ENCODE assay signal across 7 mouse cellular contexts in the genomic region with DNA sequence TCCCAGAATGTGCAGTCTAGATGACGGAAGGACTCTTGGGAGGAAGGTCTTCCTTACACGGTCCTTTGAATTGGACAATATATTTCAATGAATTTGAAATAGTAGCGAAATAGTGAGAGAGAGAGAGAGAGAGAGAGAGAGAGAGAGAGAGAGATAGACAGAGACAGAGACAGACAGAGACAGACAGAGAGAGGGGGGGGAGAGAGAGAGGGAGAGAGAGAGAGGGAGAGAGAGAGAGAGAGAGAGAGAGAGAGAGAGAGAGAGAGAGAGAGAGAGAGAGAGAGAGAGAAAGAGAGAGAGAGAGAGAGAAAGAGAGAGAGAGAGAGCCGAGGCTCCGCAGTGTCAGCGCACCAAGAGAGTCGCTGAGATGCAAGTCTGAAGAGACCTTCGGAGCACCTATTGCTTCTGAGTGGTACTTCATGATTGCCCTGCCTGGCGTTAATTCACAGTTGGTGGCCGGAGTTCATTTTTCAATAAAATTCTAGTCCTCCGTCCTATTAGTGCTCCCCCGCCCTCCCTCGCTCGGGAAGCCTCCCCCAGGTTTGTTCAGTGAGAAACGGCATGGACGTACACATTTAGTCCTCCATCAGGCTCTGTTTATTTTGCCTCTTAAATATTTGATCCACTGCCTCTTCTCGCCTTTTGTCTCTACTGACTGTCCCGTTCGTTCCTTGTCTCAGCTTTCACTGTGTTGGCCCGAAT. TPM values are rescaled to one million over a fixed set of nuclear protein-coding genes. Genes with fewer than 3 reads are reported as not detected.
DNase-seq lines count a peak whose midpoint lies in the region; ATAC-seq and TF ChIP-seq lines count a peak whose summit lies in the region.

No protein-coding gene starts in this region.

- TF ChIP-seq POLR2A in bone marrow, adult 2 months (IDR thresholded peaks at IDR 0.05; ENCODE audit: borderline replicate concordance, control insufficient read depth, low read depth, low read length) = no peak
- no peak for TF ChIP-seq POLR2A in limb, embryonic 14.5 days (IDR thresholded peaks at IDR 0.05; ENCODE audit: borderline replicate concordance, extremely low read depth, insufficient read depth, insufficient read length)

- peaks cover 19% of the 10 kb centered on the region for H3K36me3 ChIP-seq in forebrain, embryonic 13.5 days (ENCODE audit: poor library complexity, severe bottlenecking)
- peaks cover 14% of the 10 kb centered on the region for H3K36me3 ChIP-seq in limb, embryonic 14.5 days (ENCODE audit: control insufficient read depth, insufficient read depth, low read length)
- peaks cover 17% of the 10 kb centered on the region for H3K36me3 ChIP-seq in neural tube, embryonic 15.5 days

- H3K9me3 ChIP-seq in forebrain, embryonic 13.5 days (replicated peaks) = no peaks in the 10 kb centered on the region
- no peaks in the 10 kb centered on the region for H3K9me3 ChIP-seq in limb, embryonic 14.5 days (ENCODE audit: control insufficient read depth, low read length)
- no peaks in the 10 kb centered on the region for H3K9me3 ChIP-seq in neural tube, embryonic 15.5 days (replicated peaks)

- H3K27me3 ChIP-seq in forebrain, embryonic 13.5 days = no peaks in the 10 kb centered on the region
- no peaks in the 10 kb centered on the region for H3K27me3 ChIP-seq in limb, embryonic 14.5 days (ENCODE audit: control insufficient read depth, insufficient read depth, low read length)
- no peaks in the 10 kb centered on the region for H3K27me3 ChIP-seq in neural tube, embryonic 15.5 days (replicated peaks)

- peak overlapping the region; percentile 96 for H3K9ac ChIP-seq in forebrain, embryonic 13.5 days
- peak overlapping the region; percentile 97 for H3K9ac ChIP-seq in limb, embryonic 14.5 days (ENCODE audit: low read depth, low read length, severe bottlenecking)
- H3K9ac ChIP-seq in neural tube, embryonic 15.5 days (replicated peaks) = peak overlapping the region; percentile 99

- H3K27ac ChIP-seq in bone marrow, adult 2 months (ENCODE audit: control insufficient read depth, insufficient read depth, low read depth, low read length, poor library complexity) = peak overlapping the region; percentile 91
- peak overlapping the region; percentile 94 for H3K27ac ChIP-seq in forebrain, embryonic 13.5 days
- peak overlapping the region; percentile 96 for H3K27ac ChIP-seq in limb, embryonic 14.5 days (replicated peaks; ENCODE audit: low read depth, low read length)
- peak overlapping the region; percentile 97 for H3K27ac ChIP-seq in neural tube, embryonic 15.5 days (replicated peaks)

- WGBS in bone marrow, adult 2 months = 15% methylated on average over 20 of the region's 20 CpGs
- WGBS in forebrain, embryonic 13.5 days = 34% methylated on average over 19 of the region's 20 CpGs
- 28% methylated on average over 20 of the region's 20 CpGs for WGBS in limb, embryonic 14.5 days
- WGBS in neural tube, embryonic 15.5 days = 33% methylated on average over 20 of the region's 20 CpGs

- H3K4me3 ChIP-seq in bone marrow, adult 2 months (replicated peaks; ENCODE audit: control insufficient read depth, low read depth, low read length) = peak overlapping the region; percentile 86
- H3K4me3 ChIP-seq in forebrain, embryonic 13.5 days = peak overlapping the region; percentile 89
- H3K4me3 ChIP-seq in limb, embryonic 14.5 days (replicated peaks; ENCODE audit: low read length) = peak overlapping the region; percentile 95
- peak overlapping the region; percentile 100 for H3K4me3 ChIP-seq in neural tube, embryonic 15.5 days (replicated peaks)

- TF ChIP-seq CTCF in bone marrow, adult 2 months (IDR thresholded peaks at IDR 0.05; ENCODE audit: control insufficient read depth, insufficient read depth, low read length) = no peak

- H3K4me2 ChIP-seq in forebrain, embryonic 13.5 days = peak overlapping the region; percentile 67
- H3K4me2 ChIP-seq in limb, embryonic 14.5 days (replicated peaks; ENCODE audit: low read depth, low read length, severe bottlenecking) = peak overlapping the region; percentile 54
- peak overlapping the region; percentile 70 for H3K4me2 ChIP-seq in neural tube, embryonic 15.5 days

- no peaks in the 10 kb centered on the region; the same call in 1 of the 2 replicates for H3K4me1 ChIP-seq in bone marrow, adult 2 months (ENCODE audit: control insufficient read depth, insufficient read depth, low read length)
- H3K4me1 ChIP-seq in forebrain, embryonic 13.5 days = peaks cover 12% of the 10 kb centered on the region
- no peaks in the 10 kb centered on the region for H3K4me1 ChIP-seq in limb, embryonic 14.5 days (ENCODE audit: control insufficient read depth, insufficient read depth, low read length)
- peaks cover 11% of the 10 kb centered on the region for H3K4me1 ChIP-seq in neural tube, embryonic 15.5 days

- peak; percentile 9 for DNase-seq in ovary, postnatal 36 days (ENCODE audit: low spot score)
- DNase-seq in ovary, postnatal 10 days (ENCODE audit: low spot score) = no peak
- no peak for DNase-seq in limb, embryonic 14.5 days (ENCODE audit: low spot score)
- no peak for DNase-seq in urinary bladder, adult 18-20 months (ENCODE audit: low spot score in 2 of 2)

- ATAC-seq in forebrain, embryonic 13.5 days = no peak
- no peak for ATAC-seq in limb, embryonic 14.5 days (ENCODE audit: low FRiP score, low read depth)
- ATAC-seq in neural tube, embryonic 15.5 days (ENCODE audit: low FRiP score) = peak; percentile 32; the same call in 1 of the 2 replicates

RNA-seq across cellular contexts. Expression of gene Zcchc9, which starts 0.5 kb away (rescaled TPM):
- 9.3 and 11.8 TPM in 2 replicates for polyA plus RNA-seq in bone marrow, adult 2 months (2011; ENCODE audit: insufficient read depth, insufficient read length, low replicate concordance, missing spikeins)
- 28.8 and 29.4 TPM in 2 replicates for polyA plus RNA-seq in forebrain, embryonic 13.5 days (2015; fragmentation: Nextera tagmentation; extraction: Ambion mirVana)
- 39.0 and 40.3 TPM in 2 replicates for polyA plus RNA-seq in limb, embryonic 14.5 days (2012; rRNA removed)
- 21.9 and 25.6 TPM in 2 replicates for polyA plus RNA-seq in limb, embryonic 14.5 days (2014; fragmentation: Nextera tagmentation; extraction: Ambion mirVana)
- 18.7 and 19.7 TPM in 2 replicates for polyA plus RNA-seq in neural tube, embryonic 15.5 days (2015; fragmentation: Nextera tagmentation; extraction: Ambion mirVana)
